Comparison of ENCODE assay signal across 8 mouse cellular contexts in genomic region chr10:12921551-12922040, GRCm38 (mm10). TPM values are rescaled to one million over a fixed set of nuclear protein-coding genes. Genes with fewer than 3 reads are reported as not detected.
DNase-seq lines count a peak whose midpoint lies in the region; ATAC-seq lines count a peak whose summit lies in the region.

No protein-coding gene starts in this region.

- H3K4me1 ChIP-seq in heart, embryonic 11.5 days (ENCODE audit: control insufficient read depth, insufficient read depth, low read length) = 0 out of 2 replicates have a peak, but pooled peaks cover 3% of the 10 kb centered on the region
- peaks cover 5% of the 10 kb centered on the region; the same call in 1 of the 2 replicates for H3K4me1 ChIP-seq in forebrain, embryonic 11.5 days (replicated peaks; ENCODE audit: control insufficient read depth, insufficient read depth, low read length)
- H3K4me1 ChIP-seq in midbrain, embryonic 16.5 days (ENCODE audit: control insufficient read depth, insufficient read depth, low read length) = peaks cover 5% of the 10 kb centered on the region

- peak overlapping the region; percentile 83; the same call in 1 of the 2 replicates for H3K9ac ChIP-seq in heart, embryonic 11.5 days (ENCODE audit: low read depth, low read length)
- H3K9ac ChIP-seq in forebrain, embryonic 11.5 days (ENCODE audit: low read length) = no peak overlapping the region
- no peak overlapping the region for H3K9ac ChIP-seq in midbrain, embryonic 16.5 days (ENCODE audit: low read depth, low read length)

- 45% methylated on average over 11 of the region's 11 CpGs for WGBS in heart, embryonic 11.5 days (ENCODE audit: insufficient replicate concordance)
- 56% methylated on average over 11 of the region's 11 CpGs for WGBS in forebrain, embryonic 11.5 days
- 48% methylated on average over 11 of the region's 11 CpGs for WGBS in midbrain, embryonic 16.5 days

- no peaks in the 10 kb centered on the region for H3K9me3 ChIP-seq in heart, embryonic 11.5 days (replicated peaks; ENCODE audit: control insufficient read depth, low read length)
- no peaks in the 10 kb centered on the region for H3K9me3 ChIP-seq in forebrain, embryonic 11.5 days (ENCODE audit: control insufficient read depth, low read length)
- no peaks in the 10 kb centered on the region for H3K9me3 ChIP-seq in midbrain, embryonic 16.5 days (replicated peaks; ENCODE audit: control insufficient read depth, low read length, poor library complexity, severe bottlenecking)

- H3K36me3 ChIP-seq in heart, embryonic 11.5 days (ENCODE audit: control insufficient read depth, insufficient read depth, low read length) = no peaks in the 10 kb centered on the region
- no peaks in the 10 kb centered on the region for H3K36me3 ChIP-seq in forebrain, embryonic 11.5 days (ENCODE audit: control insufficient read depth, insufficient read depth, low read length)
- H3K36me3 ChIP-seq in midbrain, embryonic 16.5 days (ENCODE audit: control insufficient read depth, insufficient read depth, low read length) = no peaks in the 10 kb centered on the region

- no peaks in the 10 kb centered on the region for H3K27me3 ChIP-seq in heart, embryonic 11.5 days (ENCODE audit: control insufficient read depth, insufficient read depth, low read length)
- H3K27me3 ChIP-seq in forebrain, embryonic 11.5 days (ENCODE audit: control insufficient read depth, insufficient read depth, low read length) = no peaks in the 10 kb centered on the region
- no peaks in the 10 kb centered on the region for H3K27me3 ChIP-seq in midbrain, embryonic 16.5 days (ENCODE audit: control insufficient read depth, insufficient read depth, low read depth, low read length)

- no peak for ATAC-seq in heart, embryonic 11.5 days (replicated peaks; ENCODE audit: insufficient number of reproducible peaks, low FRiP score, low TSS enrichment)
- no peak for ATAC-seq in forebrain, embryonic 11.5 days (replicated peaks; ENCODE audit: low FRiP score)
- ATAC-seq in midbrain, embryonic 16.5 days = no peak

- no peak overlapping the region for H3K27ac ChIP-seq in heart, embryonic 11.5 days (ENCODE audit: low read depth, low read length)
- H3K27ac ChIP-seq in forebrain, embryonic 11.5 days (ENCODE audit: low read depth, low read length) = no peak overlapping the region
- H3K27ac ChIP-seq in midbrain, embryonic 16.5 days (ENCODE audit: low read length) = no peak overlapping the region

- no peak for DNase-seq in heart, adult 8-10 months (ENCODE audit: low spot score)
- peak; percentile 45 for DNase-seq in T-cell, adult 2 months (ENCODE audit: low spot score)
- DNase-seq in forebrain, embryonic 11.5 days (ENCODE audit: low spot score) = peak; percentile 56
- DNase-seq in kidney, postnatal 10 days = peak; percentile 28
- DNase-seq in frontal cortex, postnatal 14 days (ENCODE audit: low spot score in 2 of 2) = no peak
- no peak for DNase-seq in urinary bladder, postnatal 36 days (ENCODE audit: low spot score in 2 of 2)

- H3K4me2 ChIP-seq in heart, embryonic 11.5 days = peak overlapping the region; percentile 68
- no peak overlapping the region for H3K4me2 ChIP-seq in forebrain, embryonic 11.5 days (ENCODE audit: low read depth, low read length, severe bottlenecking)
- peak overlapping the region; percentile 66 for H3K4me2 ChIP-seq in midbrain, embryonic 16.5 days (ENCODE audit: low read length)

- H3K4me3 ChIP-seq in heart, embryonic 11.5 days (ENCODE audit: low read depth, low read length) = peak overlapping the region; percentile 75
- H3K4me3 ChIP-seq in forebrain, embryonic 11.5 days (ENCODE audit: low read depth, low read length) = peak overlapping the region; percentile 58; the same call in 1 of the 2 replicates
- H3K4me3 ChIP-seq in midbrain, embryonic 16.5 days (ENCODE audit: low read depth, low read length) = peak overlapping the region; percentile 84; the same call in 1 of the 2 replicates

RNA-seq across cellular contexts. Expression of gene Stx11, which starts 42.5 kb away (rescaled TPM):
- polyA plus RNA-seq in heart, embryonic 11.5 days (2014; fragmentation: Nextera tagmentation; extraction: Ambion mirVana) = 5.3 and 5.5 TPM in 2 replicates
- 1 to 10 TPM; 1.7 to 2.5 (median 2.3) TPM for total RNA-seq in heart, adult 8-10 months (2022)
- polyA plus RNA-seq in forebrain, embryonic 11.5 days (2014; fragmentation: Nextera tagmentation; extraction: Ambion mirVana) = 1.9 and 2.1 TPM in 2 replicates
- polyA plus RNA-seq in midbrain, embryonic 16.5 days (2015; fragmentation: Nextera tagmentation; extraction: Ambion mirVana) = 1.3 and 1.7 TPM in 2 replicates

RNA-seq across cellular contexts. Expression of gene Utrn, which starts 52.4 kb away (rescaled TPM):
- 47.3 and 68.5 TPM in 2 replicates for polyA plus RNA-seq in heart, embryonic 11.5 days (2014; fragmentation: Nextera tagmentation; extraction: Ambion mirVana)
- 10 to 100 TPM; 59.3 to 75.7 (median 71.0) TPM for total RNA-seq in heart, adult 8-10 months (2022)
- polyA plus RNA-seq in forebrain, embryonic 11.5 days (2014; fragmentation: Nextera tagmentation; extraction: Ambion mirVana) = 44.3 and 49.7 TPM in 2 replicates
- polyA plus RNA-seq in midbrain, embryonic 16.5 days (2015; fragmentation: Nextera tagmentation; extraction: Ambion mirVana) = 17.6 and 18.9 TPM in 2 replicates

Comparison
In these comparisons a context has a peak if more than half of its experiments do, and no peak if none do; other contexts are left out.
1. DNase-seq: peak in T-cell, adult 2 months (single experiment), forebrain, embryonic 11.5 days (single experiment) and kidney, postnatal 10 days (single experiment); none in heart, adult 8-10 months (single experiment), frontal cortex, postnatal 14 days (0 of 2) and urinary bladder, postnatal 36 days (0 of 2).
2. Peak in every context shown above with its lines, with median percentiles within 50 percentile points of each other: H3K4me3 ChIP-seq.